Mouse (Mus musculus): ENCODE data around the gene Prkrip1.

- no peak for TF ChIP-seq CTCF (IDR thresholded peaks at IDR 0.05; ENCODE audit: low read depth)
- no peak for TF ChIP-seq EP300 (IDR thresholded peaks at IDR 0.05; ENCODE audit: low read depth)
These were observed 47.7 kb upstream of the Prkrip1 start, which contains the start of gene Sh2b2 for GRCm38 (mm10) chr5:136246452-136246838.
